Mouse (Mus musculus) liver, adult 2 months (tissue): ENCODE data around the gene Chst4.

ENCODE experiments used
- CTCF ChIP-seq: fragments of 200-500 bp; IDR thresholded peaks from 2 replicates; pipeline ENCODE4 v1.5.1; 2011; ENCODE audit warnings: low read depth, low read length, control low read depth
- POLR2A ChIP-seq: fragments of 200-500 bp; IDR thresholded peaks from 2 replicates; pipeline ENCODE4 v1.6.1; 2011; ENCODE audit warnings: low read length, control low read depth; ENCODE audit not compliant: insufficient read depth; ENCODE audit errors: extremely low read depth

- TF ChIP-seq CTCF, result no peak
- no peak for TF ChIP-seq POLR2A
These were observed 40.0 kb upstream of the Chst4 start, which contains the start of gene Zfp612 for GRCm38 (mm10) chr8:110079282-110080221.
